Mouse (Mus musculus) c-Kit-positive CD71-positive TER-119-positive erythroid progenitor cells, embryonic 14.5 days (primary cell): Measurements from ENCODE around the gene Hnrnpul1.

Experiments used
- DNase-seq: peaks from one replicate; pipeline ENCODE4 v3.0.0-alpha.2; 2013; ENCODE audit warnings: low spot score

Gene Hnrnpul1

GRCm38 (mm10) chr7:25688810-25689586 lies 65.6 kb downstream of the Hnrnpul1 start:
- DNase-seq, result peak; percentile 86

- peak; percentile 47 for DNase-seq
Measured at GRCm38 (mm10) chr7:25687811-25688401, 66.7 kb downstream of the Hnrnpul1 start.

GRCm38 (mm10) chr7:25686680-25687531 lies 67.7 kb downstream of the Hnrnpul1 start, which contains the start of gene Tgfb1:
TSS of gene Tgfb1 (plus strand) at chr7:25687002.
- DNase-seq, result peak; percentile 69

- DNase-seq, result no peak
Measured at GRCm38 (mm10) chr7:25685926-25686470, 68.6 kb downstream of the Hnrnpul1 start.

GRCm38 (mm10) chr7:25684659-25685058 lies 69.9 kb downstream of the Hnrnpul1 start:
- DNase-seq, result no peak

GRCm38 (mm10) chr7:25683474-25684180 lies 70.9 kb downstream of the Hnrnpul1 start:
- DNase-seq, result peak; percentile 32

- no peak for DNase-seq
Measured at GRCm38 (mm10) chr7:25681341-25682231, 73.0 kb downstream of the Hnrnpul1 start.

- DNase-seq, result peak; percentile 97
Measured at GRCm38 (mm10) chr7:25680514-25681258, 73.9 kb downstream of the Hnrnpul1 start, which contains the start of gene B9d2. TSS of gene B9d2 (plus strand) at chr7:25680780.

- no peak for DNase-seq
Measured at GRCm38 (mm10) chr7:25679971-25680370, 74.6 kb downstream of the Hnrnpul1 start.

GRCm38 (mm10) chr7:25677013-25677412 lies 77.5 kb downstream of the Hnrnpul1 start:
- DNase-seq, result no peak

- no peak for DNase-seq
Measured at GRCm38 (mm10) chr7:25676085-25676781, 78.3 kb downstream of the Hnrnpul1 start.

- no peak for DNase-seq
Measured at GRCm38 (mm10) chr7:25675405-25675804, 79.2 kb downstream of the Hnrnpul1 start.

GRCm38 (mm10) chr7:25674719-25675300 lies 79.7 kb downstream of the Hnrnpul1 start, which contains the start of gene Tmem91:
TSS of gene Tmem91 (minus strand) at chr7:25675166.
- DNase-seq, result no peak

GRCm38 (mm10) chr7:25674297-25674696 lies 80.3 kb downstream of the Hnrnpul1 start:
- no peak for DNase-seq

GRCm38 (mm10) chr7:25672442-25672841 lies 82.1 kb downstream of the Hnrnpul1 start:
- no peak for DNase-seq

- no peak for DNase-seq
Measured at GRCm38 (mm10) chr7:25671686-25672085, 82.9 kb downstream of the Hnrnpul1 start.
